Comparison of ENCODE assay signal across 10 mouse cellular contexts in genomic region chr13:61241076-61241947, GRCm38 (mm10). TPM values are rescaled to one million over a fixed set of nuclear protein-coding genes. Genes with fewer than 3 reads are reported as not detected.
DNase-seq lines count a peak whose midpoint lies in the region; ATAC-seq and TF ChIP-seq lines count a peak whose summit lies in the region.
"Had no signal": no experiment of that assay in that cellular context is flagged by ENCODE, and none has a peak within 500 bp of the region (broad histone marks: within the 10 kb centered on the region; RNA-seq: fewer than 3 reads in every experiment).

No protein-coding gene starts in this region.

- no peaks in the 10 kb centered on the region for H3K9me3 ChIP-seq in intestine, postnatal 0 days (ENCODE audit: control insufficient read depth)
- H3K9me3 ChIP-seq in intestine, embryonic 15.5 days, result no peaks in the 10 kb centered on the region
- H3K9me3 ChIP-seq: embryonic facial prominence, embryonic 15.5 days had no signal

- no peak overlapping the region for H3K4me2 ChIP-seq in intestine, postnatal 0 days (replicated peaks; ENCODE audit: low read depth)
- H3K4me2 ChIP-seq in intestine, embryonic 15.5 days (replicated peaks), result no peak overlapping the region
- H3K4me2 ChIP-seq: embryonic facial prominence, embryonic 15.5 days had no signal

- H3K27me3 ChIP-seq in intestine, postnatal 0 days (replicated peaks; ENCODE audit: control insufficient read depth, insufficient read depth, low read length), result no peaks in the 10 kb centered on the region
- no peaks in the 10 kb centered on the region for H3K27me3 ChIP-seq in intestine, embryonic 15.5 days (replicated peaks)
- H3K27me3 ChIP-seq: embryonic facial prominence, embryonic 15.5 days had no signal

- WGBS in intestine, postnatal 0 days, result 52% methylated on average over 13 of the region's 13 CpGs
- 60% methylated on average over 13 of the region's 13 CpGs for WGBS in intestine, embryonic 15.5 days

- no peaks in the 10 kb centered on the region for H3K36me3 ChIP-seq in intestine, postnatal 0 days (ENCODE audit: control insufficient read depth, insufficient read depth)
- no peaks in the 10 kb centered on the region for H3K36me3 ChIP-seq in intestine, embryonic 15.5 days
- H3K36me3 ChIP-seq: embryonic facial prominence, embryonic 15.5 days had no signal

- H3K4me3 ChIP-seq in intestine, postnatal 0 days (ENCODE audit: low read depth, low read length), result no peak overlapping the region
- H3K4me3 ChIP-seq in intestine, embryonic 15.5 days (replicated peaks), result no peak overlapping the region
- H3K4me3 ChIP-seq: embryonic facial prominence, embryonic 15.5 days; myocyte had no signal

- H3K4me1 ChIP-seq in intestine, postnatal 0 days (replicated peaks; ENCODE audit: control insufficient read depth, insufficient read depth, low read length), result no peaks in the 10 kb centered on the region
- H3K4me1 ChIP-seq in intestine, embryonic 15.5 days (replicated peaks), result no peaks in the 10 kb centered on the region
- H3K4me1 ChIP-seq: embryonic facial prominence, embryonic 15.5 days had no signal

- peak; percentile 72 for TF ChIP-seq CTCF in intestine, postnatal 0 days (IDR thresholded peaks at IDR 0.05; ENCODE audit: low read depth)

- no peak overlapping the region for H3K9ac ChIP-seq in intestine, postnatal 0 days (ENCODE audit: low read depth, low read length)
- no peak overlapping the region for H3K9ac ChIP-seq in intestine, embryonic 15.5 days
- H3K9ac ChIP-seq: embryonic facial prominence, embryonic 15.5 days had no signal

- no peak overlapping the region for H3K27ac ChIP-seq in intestine, postnatal 0 days (ENCODE audit: low read depth, low read length)
- no peak overlapping the region for H3K27ac ChIP-seq in intestine, embryonic 15.5 days
- H3K27ac ChIP-seq: embryonic facial prominence, embryonic 15.5 days had no signal

- peak; percentile 21 to 68 for DNase-seq in adrenal gland, adult (ENCODE audit: inconsistent age in 2 of 2, low spot score in 1 of 2)
- DNase-seq in embryo, embryonic 9.5 days (ENCODE audit: extremely low spot score), result peak; percentile 50
- DNase-seq in left cerebral cortex, postnatal 4 days, result peak; percentile 25
- peak; percentile 2 for DNase-seq in ovary, postnatal 10 days (ENCODE audit: low spot score)
- DNase-seq in thymus, postnatal 10 days (ENCODE audit: low spot score in 2 of 2), result peak; percentile 6 to 48

- intact Hi-C loops in left cerebral cortex, postnatal 4 days (cut with DNase I), result no loop called here

- no peak for ATAC-seq in intestine, postnatal 0 days
- ATAC-seq in intestine, embryonic 15.5 days, result no peak
- peak; percentile 67 for ATAC-seq in inflammation-experienced regulatory T-cells, adult 6 months

RNA-seq across cellular contexts. Expression of gene Cts8, which starts 13.8 kb away (rescaled TPM):
- polyA plus RNA-seq in intestine, postnatal 0 days (2015; fragmentation: Nextera tagmentation; extraction: Ambion mirVana), result not detected in 2 replicates
- not detected in 2 replicates for polyA plus RNA-seq in intestine, embryonic 15.5 days (2015; fragmentation: Nextera tagmentation; extraction: Ambion mirVana)
- polyA plus RNA-seq in inflammation-experienced regulatory T-cells, adult 6 months (2017; shearing (Covaris generic)), result under 1 TPM in 1 of 3 experiments, not detected in 2; 0.13 TPM
- total RNA-seq in left cerebral cortex, postnatal 4 days (2021), result not detected
- polyA plus RNA-seq: embryonic facial prominence, embryonic 15.5 days; myocyte had no signal

RNA-seq across cellular contexts. Expression of gene Cts6, which starts 38.1 kb away (rescaled TPM):
- polyA plus RNA-seq in intestine, postnatal 0 days (2015; fragmentation: Nextera tagmentation; extraction: Ambion mirVana), result not detected in 2 replicates
- not detected in 2 replicates for polyA plus RNA-seq in intestine, embryonic 15.5 days (2015; fragmentation: Nextera tagmentation; extraction: Ambion mirVana)
- polyA plus RNA-seq in inflammation-experienced regulatory T-cells, adult 6 months (2017; shearing (Covaris generic)), result under 1 TPM in 1 of 3 experiments, not detected in 2; 0.24 TPM
- not detected for total RNA-seq in left cerebral cortex, postnatal 4 days (2021)
- polyA plus RNA-seq: embryonic facial prominence, embryonic 15.5 days; myocyte had no signal

RNA-seq across cellular contexts. Expression of gene Gm49398, which starts 47.3 kb away (rescaled TPM):
- polyA plus RNA-seq in intestine, postnatal 0 days (2015; fragmentation: Nextera tagmentation; extraction: Ambion mirVana), result not detected in 2 replicates
- polyA plus RNA-seq in intestine, embryonic 15.5 days (2015; fragmentation: Nextera tagmentation; extraction: Ambion mirVana), result not detected in 2 replicates
- not detected for polyA plus RNA-seq in inflammation-experienced regulatory T-cells, adult 6 months (2017; shearing (Covaris generic))
- not detected for total RNA-seq in left cerebral cortex, postnatal 4 days (2021)
- polyA plus RNA-seq: embryonic facial prominence, embryonic 15.5 days; myocyte had no signal
